Mouse (Mus musculus) liver, embryonic 13.5 days (tissue): Measurements from ENCODE around the gene Cenpx. TPM values are rescaled to one million over a fixed set of nuclear protein-coding genes. Genes with fewer than 3 reads are reported as not detected.
"Not testable (repeated sequence)": the region's sequence is repeated elsewhere in the genome, so short reads cannot be mapped to it uniquely, and the experiment has no call there.

Experiments
- ATAC-seq: fragments of 200-750 bp; cut with Nextera tagmentation; 2 replicates; pipeline ENCODE4 v1.8.0; 2017; ENCODE audit warnings: low read depth, mild to moderate bottlenecking, moderate number of reproducible peaks, moderate library complexity
- DNase-seq: peaks from one replicate; pipeline ENCODE4 v3.0.0; 2022
- H3K27ac ChIP-seq: fragments of 300-500 bp; sonication (generic); 2 replicates; pipeline ENCODE4 v1.5.1; 2015; ENCODE audit warnings: moderate library complexity, mild to moderate bottlenecking, inconsistent platforms
- H3K27me3 ChIP-seq: fragments of 300-500 bp; sonication (generic); 2 replicates; pipeline ENCODE4 v1.6.1; 2015; ENCODE audit warnings: mild to moderate bottlenecking, inconsistent platforms
- H3K36me3 ChIP-seq: fragments of 300-500 bp; sonication (generic); 2 replicates; pipeline ENCODE4 v1.6.1; 2015; ENCODE audit warnings: mild to moderate bottlenecking, inconsistent platforms
- H3K4me1 ChIP-seq: fragments of 300-500 bp; sonication (generic); replicated peaks from 2 replicates; pipeline ENCODE4 v1.6.1; 2015; ENCODE audit warnings: inconsistent platforms
- H3K4me2 ChIP-seq: fragments of 300-500 bp; sonication (generic); 2 replicates; pipeline ENCODE4 v1.6.1; 2015; ENCODE audit warnings: inconsistent platforms, mild to moderate bottlenecking, moderate library complexity
- H3K4me3 ChIP-seq: fragments of 300-500 bp; sonication (generic); replicated peaks from 2 replicates; pipeline ENCODE4 v1.5.1; 2015; ENCODE audit warnings: mild to moderate bottlenecking, inconsistent platforms
- H3K9ac ChIP-seq: fragments of 300-500 bp; sonication (generic); 2 replicates; pipeline ENCODE4 v1.6.1; 2015; ENCODE audit warnings: mild to moderate bottlenecking, inconsistent platforms
- H3K9me3 ChIP-seq: fragments of 300-500 bp; sonication (generic); replicated peaks from 2 replicates; pipeline ENCODE4 v1.6.1; 2016; ENCODE audit warnings: inconsistent platforms
- WGBS: fragments of 180-500 bp; shearing (Covaris S2); methylation state at CpG from one replicate; pipeline ENCODE4 v1.1.7; 2015; ENCODE audit not compliant: insufficient replicate concordance; 5-methylcytosine and 5-hydroxymethylcytosine counted together
- polyA plus RNA-seq: library from polyadenylated mRNA; unstranded; fragments of >200 nt; fragmentation: Nextera tagmentation; extraction: Ambion mirVana; gene quantifications from 2 replicates; pipeline ENCODE4 v1.2.1, GENCODE M21; 2015

Cenpx gene
- polyA plus RNA-seq, 1 experiment from 2014 or later = 126 TPM

DNA sequence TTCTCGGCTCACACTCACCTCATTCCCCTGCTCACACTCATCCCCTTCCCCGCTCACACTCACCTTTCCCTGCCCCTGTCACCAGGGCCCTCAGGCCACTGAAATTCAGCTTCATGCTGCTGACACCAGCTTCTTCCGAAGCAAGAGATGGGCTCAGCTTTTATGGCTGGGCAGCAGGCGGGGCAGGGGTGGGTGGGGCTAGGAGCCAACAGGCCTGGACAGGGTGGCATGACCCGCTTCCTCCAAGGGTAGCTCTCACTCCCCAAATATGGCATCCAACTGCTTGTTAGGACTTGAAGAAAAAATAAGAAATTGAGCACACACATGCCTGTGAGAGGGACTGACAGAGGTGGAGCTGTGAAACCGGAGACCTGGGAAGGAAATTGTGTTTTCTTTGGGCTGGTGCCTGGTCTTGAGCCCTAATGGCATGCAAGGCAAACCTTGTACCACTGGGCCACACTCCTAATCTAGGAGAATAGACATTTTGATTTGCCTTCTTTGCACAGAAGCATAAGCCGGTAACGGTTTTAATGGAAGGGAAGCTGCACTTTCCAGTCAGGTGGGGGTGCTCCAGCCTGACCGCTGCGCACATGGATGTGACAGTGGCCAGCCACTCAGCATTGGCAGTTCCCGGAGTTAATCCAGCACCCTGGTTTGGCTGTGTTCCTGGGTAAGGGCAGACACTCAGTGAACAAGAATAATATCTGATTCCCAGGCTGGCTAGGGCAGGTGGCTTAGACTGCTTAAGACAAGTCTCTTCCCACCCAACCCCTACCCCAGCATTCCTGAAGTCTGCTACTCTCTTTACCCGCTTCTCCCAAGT is 18.5 kb upstream of the Cenpx start, which contains the start of gene Cbr2:
Gene Cbr2, minus strand, starts transcription at position 257 of the 823 bp plus-strand sequence.
- peaks cover 10% of the 10 kb centered on the region for H3K4me1 ChIP-seq
- no peak within 1 kb of the TSS for H3K4me3 ChIP-seq
- no peaks in the 10 kb centered on the region for H3K36me3 ChIP-seq
- H3K27me3 ChIP-seq = peaks cover 26% of the 10 kb centered on the region
- DNase-seq (no peak), ATAC-seq (no peak)
- H3K9me3 ChIP-seq = no peaks in the 10 kb centered on the region
- H3K4me2 ChIP-seq = no peak within 1 kb of the TSS
- H3K9ac ChIP-seq = no peak within 1 kb of the TSS
- 69% methylated on average over 12 of the region's 12 CpGs for WGBS
- H3K27ac ChIP-seq = no peak within 1 kb of the TSS

- Histone ChIP-seq H3K4me3 (no peak overlapping the region), H3K4me1 (peaks cover 16% of the 10 kb centered on the region), H3K27me3 (peaks cover 26% of the 10 kb centered on the region), H3K9ac (no peak overlapping the region), H3K27ac (no peak overlapping the region), H3K9me3 (no peaks in the 10 kb centered on the region), H3K4me2 (no peak overlapping the region), H3K36me3 (no peaks in the 10 kb centered on the region)
- DNase-seq (no peak), ATAC-seq (no peak)
- 76% methylated on average over 1 of the region's 1 CpGs for WGBS
Measured at GRCm38 (mm10) chr11:120731395-120731794, 17.9 kb upstream of the Cenpx start.

- Histone ChIP-seq H3K9ac (no peak overlapping the region), H3K9me3 (no peaks in the 10 kb centered on the region), H3K4me2 (no peak overlapping the region), H3K4me3 (no peak overlapping the region), H3K36me3 (no peaks in the 10 kb centered on the region), H3K27me3 (peaks cover 35% of the 10 kb centered on the region), H3K27ac (no peak overlapping the region), H3K4me1 (peaks cover 21% of the 10 kb centered on the region)
- DNase-seq = no peak
- WGBS = 70% methylated on average over 10 of the region's 10 CpGs
- no peak for ATAC-seq
Measured at GRCm38 (mm10) chr11:120730331-120730870, 16.9 kb upstream of the Cenpx start.

- not testable (repeated sequence) for H3K4me3 ChIP-seq, H3K27ac ChIP-seq, H3K9me3 ChIP-seq, H3K36me3 ChIP-seq, H3K9ac ChIP-seq
- H3K4me2 ChIP-seq = peak overlapping the region; percentile 37
- DNase-seq (peak; percentile 63), ATAC-seq (peak; percentile 27; the same call in 1 of the 2 replicates)
- WGBS = 3% methylated on average over 17 of the region's 21 CpGs
- peaks cover 37% of the 10 kb centered on the region for H3K27me3 ChIP-seq
- peaks cover 21% of the 10 kb centered on the region for H3K4me1 ChIP-seq
Measured at GRCm38 (mm10) chr11:120729432-120730050, 16.0 kb upstream of the Cenpx start.

- Histone ChIP-seq H3K9me3 (no peaks in the 10 kb centered on the region), H3K9ac (no peak overlapping the region), H3K36me3 (no peaks in the 10 kb centered on the region), H3K4me1 (peaks cover 21% of the 10 kb centered on the region), H3K27me3 (peaks cover 37% of the 10 kb centered on the region), H3K4me3 (no peak overlapping the region), H3K4me2 (peak overlapping the region; percentile 37), H3K27ac (no peak overlapping the region)
- WGBS = 66% methylated on average over 11 of the region's 11 CpGs
- ATAC-seq (no peak), DNase-seq (no peak)
Measured at GRCm38 (mm10) chr11:120728530-120729240, 15.1 kb upstream of the Cenpx start.

DNA sequence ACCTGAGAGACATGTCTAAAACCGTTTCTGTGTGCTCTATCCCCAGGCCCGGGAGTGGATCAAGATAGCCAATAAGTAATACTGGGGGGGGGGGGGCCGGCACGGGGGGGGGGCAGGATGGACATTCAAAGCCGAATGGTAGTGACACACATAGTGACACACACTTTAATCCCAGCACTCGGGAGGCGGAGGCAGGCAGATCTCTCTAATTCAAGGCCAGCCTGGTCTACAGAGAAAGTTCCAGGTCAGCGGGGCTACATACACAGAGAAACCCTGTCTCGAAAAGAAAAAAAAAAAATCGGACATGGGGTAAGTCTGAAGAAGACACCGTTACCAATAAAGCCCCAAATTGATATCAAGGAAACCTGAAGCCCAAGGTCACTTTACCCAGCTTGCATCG is 14.0 kb upstream of the Cenpx start:
- H3K9ac ChIP-seq = no peak overlapping the region
- no peaks in the 10 kb centered on the region for H3K36me3 ChIP-seq
- H3K4me2 ChIP-seq = peak overlapping the region; percentile 86
- 44% methylated on average over 12 of the region's 12 CpGs for WGBS
- no peak for DNase-seq
- 0 out of 2 replicates have a peak overlapping the region, but pooled peaks have one; percentile 67 for H3K4me3 ChIP-seq
- peaks cover 46% of the 10 kb centered on the region for H3K27me3 ChIP-seq
- H3K4me1 ChIP-seq = peaks cover 21% of the 10 kb centered on the region
- no peaks in the 10 kb centered on the region for H3K9me3 ChIP-seq
- no peak overlapping the region for H3K27ac ChIP-seq
- ATAC-seq = no peak

DNA sequence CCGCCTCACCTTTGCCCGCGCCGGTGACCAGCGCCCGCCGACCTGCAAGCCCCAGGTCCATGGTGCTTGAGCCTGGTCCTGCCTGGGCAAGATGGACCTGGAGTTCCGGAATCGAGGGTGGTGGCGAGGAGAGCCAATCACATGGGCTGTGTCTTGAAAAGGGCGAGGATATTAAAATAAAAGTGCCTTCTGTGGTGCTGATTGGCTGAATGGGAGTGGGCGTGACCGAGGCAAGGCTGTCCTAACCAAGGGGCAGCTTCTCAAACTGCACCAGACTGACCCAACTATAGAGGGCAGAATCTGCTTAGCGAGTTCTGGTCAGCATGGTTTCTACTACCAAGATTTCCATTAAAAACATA is 13.6 kb upstream of the Cenpx start, which contains the start of gene Dcxr:
Gene Dcxr, minus strand, starts transcription at position 113 of the 359 bp plus-strand sequence.
- no peaks in the 10 kb centered on the region for H3K9me3 ChIP-seq
- H3K36me3 ChIP-seq = no peaks in the 10 kb centered on the region
- peak; percentile 88 for ATAC-seq
- DNase-seq = peak; percentile 81
- H3K27ac ChIP-seq = no peak within 1 kb of the TSS
- H3K9ac ChIP-seq = peak within 1 kb of the TSS; percentile 73
- WGBS = under 1% methylated on average over 14 of the region's 14 CpGs
- H3K4me2 ChIP-seq = peak within 1 kb of the TSS; percentile 86
- peak within 1 kb of the TSS; percentile 67 for H3K4me3 ChIP-seq
- peaks cover 47% of the 10 kb centered on the region for H3K27me3 ChIP-seq
- H3K4me1 ChIP-seq = peaks cover 23% of the 10 kb centered on the region

- ATAC-seq = peak; percentile 57
Measured at GRCm38 (mm10) chr11:120726243-120727168, 13.0 kb upstream of the Cenpx start.

DNA sequence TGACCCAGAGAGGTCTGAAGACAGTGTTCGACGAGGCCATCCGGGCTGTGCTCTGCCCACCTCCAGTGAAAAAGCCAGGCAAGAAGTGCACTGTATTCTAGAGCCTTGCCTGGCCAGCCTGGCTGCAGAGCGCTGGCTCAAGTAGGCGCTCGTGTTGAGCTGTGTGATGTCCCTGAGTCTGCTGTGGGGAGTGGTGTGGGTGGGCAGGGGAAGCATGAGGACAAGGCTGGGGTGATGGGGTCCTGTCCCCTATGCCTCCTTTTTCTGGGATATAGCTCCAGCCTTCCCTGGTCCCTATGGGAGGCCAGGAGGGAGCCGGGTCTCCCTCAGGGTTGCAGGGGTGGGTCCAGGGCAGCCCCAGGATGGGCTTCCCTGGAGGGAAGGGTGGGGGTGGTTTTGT is 10.0 kb upstream of the Cenpx start:
- Histone ChIP-seq H3K4me1 (peaks cover 32% of the 10 kb centered on the region), H3K36me3 (peaks cover 10% of the 10 kb centered on the region; the same call in 1 of the 2 replicates), H3K4me3 (no peak overlapping the region), H3K9ac (no peak overlapping the region), H3K27ac (no peak overlapping the region), H3K4me2 (no peak overlapping the region), H3K9me3 (no peaks in the 10 kb centered on the region), H3K27me3 (peaks cover 54% of the 10 kb centered on the region)
- no peak for ATAC-seq
- WGBS = 81% methylated on average over 7 of the region's 7 CpGs
- DNase-seq = no peak

More at GRCm38 (mm10) chr11:120726243-120727168, 13.0 kb upstream of the Cenpx start:
- Histone ChIP-seq H3K9ac (peak overlapping the region; percentile 73), H3K9me3 (no peaks in the 10 kb centered on the region), H3K36me3 (no peaks in the 10 kb centered on the region), H3K27me3 (peaks cover 48% of the 10 kb centered on the region), H3K4me1 (peaks cover 29% of the 10 kb centered on the region), H3K4me2 (peak overlapping the region; percentile 86), H3K4me3 (peak overlapping the region; percentile 67), H3K27ac (no peak overlapping the region)
- no peak for DNase-seq
- WGBS = 22% methylated on average over 34 of the region's 36 CpGs

GRCm38 (mm10) chr11:120722761-120723382 is 9.3 kb upstream of the Cenpx start:
- DNase-seq = no peak
- H3K27me3 ChIP-seq = peaks cover 52% of the 10 kb centered on the region
- no peak overlapping the region for H3K4me3 ChIP-seq
- 76% methylated on average over 11 of the region's 11 CpGs for WGBS
- H3K27ac ChIP-seq = no peak overlapping the region
- no peak for ATAC-seq
- no peak overlapping the region for H3K4me2 ChIP-seq
- H3K4me1 ChIP-seq = peaks cover 32% of the 10 kb centered on the region
- H3K9ac ChIP-seq = no peak overlapping the region
- H3K9me3 ChIP-seq = no peaks in the 10 kb centered on the region
- peaks cover 16% of the 10 kb centered on the region; the same call in 1 of the 2 replicates for H3K36me3 ChIP-seq
